Mouse (Mus musculus): ENCODE results near the gene Cmss1. TPM values are rescaled to one million over a fixed set of nuclear protein-coding genes. Genes with fewer than 3 reads are reported as not detected.

Cmss1 gene
- total RNA-seq, 2 experiments from 2014 or later: 38.5 to 39.4 TPM

GRCm38 (mm10) chr16:57563453-57563852 lies 43.2 kb downstream of the Cmss1 start:
- DNase-seq: no peak

GRCm38 (mm10) chr16:57560185-57560584 lies 46.5 kb downstream of the Cmss1 start:
- intact Hi-C loops (cut with DNase I): no loop called here

More at GRCm38 (mm10) chr16:57563453-57563852, 43.2 kb downstream of the Cmss1 start:
- intact Hi-C loops (cut with DNase I): no loop called here

GRCm38 (mm10) chr16:57558258-57558657 lies 48.4 kb downstream of the Cmss1 start:
- intact Hi-C loops (cut with DNase I): no loop called here
- DNase-seq: no peak

More at GRCm38 (mm10) chr16:57560185-57560584, 46.5 kb downstream of the Cmss1 start:
- no peak for DNase-seq

- intact Hi-C loops (cut with DNase I): no loop called here
- DNase-seq: no peak
These were observed 50.4 kb downstream of the Cmss1 start for GRCm38 (mm10) chr16:57556244-57556643.

- intact Hi-C loops (cut with DNase I): no loop called here
- no peak for DNase-seq
These were observed 51.0 kb downstream of the Cmss1 start for GRCm38 (mm10) chr16:57555667-57556066.

GRCm38 (mm10) chr16:57554886-57555400 lies 51.7 kb downstream of the Cmss1 start:
- no peak for DNase-seq
- intact Hi-C loops (cut with DNase I): loop anchor here (5.0 kb wide), 3 partner anchors 68 to 158 kb away; no protein-coding TSS in a partner anchor

GRCm38 (mm10) chr16:57553235-57553634 lies 53.4 kb downstream of the Cmss1 start:
- no peak for DNase-seq
- intact Hi-C loops (cut with DNase I): loop anchor here (5.0 kb wide), 3 partner anchors 66 to 156 kb away; no protein-coding TSS in a partner anchor

- DNase-seq: no peak
- intact Hi-C loops (cut with DNase I): loop anchor here (5.0 kb wide), 3 partner anchors 65 to 155 kb away; no protein-coding TSS in a partner anchor
These were observed 54.0 kb downstream of the Cmss1 start for GRCm38 (mm10) chr16:57552709-57553108.

GRCm38 (mm10) chr16:57551617-57552016 lies 55.0 kb downstream of the Cmss1 start:
- intact Hi-C loops (cut with DNase I): loop anchor here (5.0 kb wide), 3 partner anchors 64 to 154 kb away; no protein-coding TSS in a partner anchor
- no peak for DNase-seq

GRCm38 (mm10) chr16:57550817-57551216 lies 55.8 kb downstream of the Cmss1 start:
- intact Hi-C loops (cut with DNase I): loop anchor here (5.0 kb wide), 3 partner anchors 64 to 154 kb away; no protein-coding TSS in a partner anchor
- DNase-seq: no peak

GRCm38 (mm10) chr16:57550088-57550487 lies 56.6 kb downstream of the Cmss1 start:
- DNase-seq: no peak
- intact Hi-C loops (cut with DNase I): loop anchor here (5.0 kb wide), 3 partner anchors 63 to 153 kb away; no protein-coding TSS in a partner anchor

GRCm38 (mm10) chr16:57549061-57550037 lies 57.3 kb downstream of the Cmss1 start:
- intact Hi-C loops (cut with DNase I): loop anchor here (5.0 kb wide), 3 partner anchors 62 to 152 kb away; no protein-coding TSS in a partner anchor
- peak; percentile 86 to 90 for DNase-seq

GRCm38 (mm10) chr16:57548608-57549007 lies 58.1 kb downstream of the Cmss1 start:
- intact Hi-C loops (cut with DNase I): no loop called here
- no peak for DNase-seq

GRCm38 (mm10) chr16:57546355-57546754 lies 60.3 kb downstream of the Cmss1 start:
- no peak for DNase-seq
- intact Hi-C loops (cut with DNase I): no loop called here

GRCm38 (mm10) chr16:57544441-57544840 lies 62.2 kb downstream of the Cmss1 start:
- intact Hi-C loops (cut with DNase I): no loop called here
- DNase-seq: no peak

- DNase-seq: no peak
- intact Hi-C loops (cut with DNase I): no loop called here
These were observed 63.4 kb downstream of the Cmss1 start for GRCm38 (mm10) chr16:57543243-57543642.

GRCm38 (mm10) chr16:57536511-57536910 lies 70.2 kb downstream of the Cmss1 start:
- DNase-seq: no peak
- intact Hi-C loops (cut with DNase I): no loop called here

GRCm38 (mm10) chr16:57534811-57535210 lies 71.9 kb downstream of the Cmss1 start:
- intact Hi-C loops (cut with DNase I): no loop called here
- no peak for DNase-seq

- DNase-seq: no peak
- intact Hi-C loops (cut with DNase I): no loop called here
These were observed 72.3 kb downstream of the Cmss1 start for GRCm38 (mm10) chr16:57534365-57534764.

GRCm38 (mm10) chr16:57532081-57532493 lies 74.6 kb downstream of the Cmss1 start:
- intact Hi-C loops (cut with DNase I): no loop called here
- no peak for DNase-seq

- DNase-seq: no peak
- intact Hi-C loops (cut with DNase I): no loop called here
These were observed 76.1 kb downstream of the Cmss1 start for GRCm38 (mm10) chr16:57530547-57530946.

Data from heart, postnatal 10 days (tissue).